Mouse (Mus musculus) kidney, adult 11 months (tissue): ENCODE results near the gene Derl3.

Experiments used
- DNase-seq: peaks from one replicate; pipeline ENCODE4 v3.0.0; 2022

The Derl3 gene

GRCm38 (mm10) chr10:75942736-75943477 lies 49.7 kb downstream of the Derl3 start, which contains the start of gene Vpreb3:
Vpreb3 (plus strand) TSS chr10:75943057.
- DNase-seq: no peak

- DNase-seq: no peak
These were observed 51.0 kb downstream of the Derl3 start for GRCm38 (mm10) chr10:75944066-75944772.

GRCm38 (mm10) chr10:75945213-75945612 lies 52.0 kb downstream of the Derl3 start:
- DNase-seq: no peak
